In the genomic region with DNA sequence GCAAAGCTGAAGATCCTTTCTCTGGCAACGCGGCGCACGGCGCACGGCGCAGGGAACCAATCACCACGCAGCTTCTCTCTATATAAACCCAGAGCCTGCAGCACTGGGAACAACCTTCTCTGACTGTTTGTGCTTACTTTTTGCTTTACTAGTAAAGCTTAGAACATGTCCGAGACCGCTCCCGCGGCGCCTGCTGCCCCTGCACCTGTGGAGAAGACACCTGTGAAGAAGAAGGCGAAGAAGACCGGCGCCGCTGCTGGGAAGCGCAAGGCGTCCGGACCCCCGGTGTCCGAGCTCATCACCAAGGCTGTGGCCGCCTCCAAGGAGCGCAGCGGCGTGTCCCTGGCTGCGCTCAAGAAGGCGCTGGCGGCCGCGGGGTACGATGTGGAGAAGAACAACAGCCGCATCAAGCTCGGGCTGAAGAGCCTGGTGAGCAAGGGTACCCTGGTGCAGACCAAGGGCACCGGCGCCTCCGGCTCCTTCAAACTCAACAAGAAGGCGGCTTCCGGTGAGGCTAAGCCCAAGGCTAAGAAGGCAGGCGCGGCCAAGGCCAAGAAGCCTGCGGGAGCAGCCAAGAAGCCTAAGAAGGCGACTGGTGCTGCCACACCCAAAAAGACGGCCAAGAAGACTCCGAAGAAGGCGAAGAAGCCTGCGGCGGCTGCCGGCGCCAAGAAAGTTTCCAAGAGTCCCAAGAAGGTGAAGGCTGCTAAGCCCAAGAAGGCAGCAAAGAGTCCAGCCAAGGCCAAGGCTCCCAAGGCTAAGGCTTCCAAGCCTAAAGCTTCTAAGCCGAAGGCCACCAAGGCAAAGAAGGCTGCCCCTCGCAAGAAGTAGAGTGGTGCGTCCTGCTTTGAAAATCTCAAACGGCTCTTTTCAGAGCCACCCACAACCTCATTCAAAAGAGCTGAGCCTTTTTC, we compare ENCODE assay signal across 8 mouse cellular contexts. TPM values are rescaled to one million over a fixed set of nuclear protein-coding genes. Genes with fewer than 3 reads are reported as not detected.
A peak's percentile ranks its signal among the peaks of the same experiment; 100 is the strongest.
DNase-seq lines count a peak whose midpoint lies in the region; ATAC-seq lines count a peak whose summit lies in the region.

No protein-coding gene starts in this region.

- H3K9ac ChIP-seq in limb, embryonic 15.5 days, result peak overlapping the region; percentile 64
- H3K9ac ChIP-seq in midbrain, embryonic 16.5 days (ENCODE audit: low read depth, low read length), result peak overlapping the region; percentile 63

- ATAC-seq in limb, embryonic 15.5 days (ENCODE audit: insufficient number of reproducible peaks, low FRiP score, low TSS enrichment, low read depth), result peak; percentile 88
- peak; percentile 66 for ATAC-seq in midbrain, embryonic 16.5 days

- H3K9me3 ChIP-seq in limb, embryonic 15.5 days, result no peaks in the 10 kb centered on the region
- no peaks in the 10 kb centered on the region for H3K9me3 ChIP-seq in midbrain, embryonic 16.5 days (replicated peaks; ENCODE audit: control insufficient read depth, low read length, poor library complexity, severe bottlenecking)

- under 1% methylated on average over 54 of the region's 54 CpGs for WGBS in limb, embryonic 15.5 days
- WGBS in midbrain, embryonic 16.5 days, result under 1% methylated on average over 50 of the region's 54 CpGs

- no peaks in the 10 kb centered on the region for H3K36me3 ChIP-seq in limb, embryonic 15.5 days
- no peaks in the 10 kb centered on the region for H3K36me3 ChIP-seq in midbrain, embryonic 16.5 days (ENCODE audit: control insufficient read depth, insufficient read depth, low read length)

- peak overlapping the region; percentile 97 for H3K27ac ChIP-seq in limb, embryonic 15.5 days
- H3K27ac ChIP-seq in midbrain, embryonic 16.5 days (ENCODE audit: low read length), result peak overlapping the region; percentile 78

- peak overlapping the region; percentile 92 for H3K4me2 ChIP-seq in limb, embryonic 15.5 days
- peak overlapping the region; percentile 96 for H3K4me2 ChIP-seq in midbrain, embryonic 16.5 days (ENCODE audit: low read length)

- H3K4me3 ChIP-seq in limb, embryonic 15.5 days, result peak overlapping the region; percentile 56
- H3K4me3 ChIP-seq in midbrain, embryonic 16.5 days (ENCODE audit: low read depth, low read length), result peak overlapping the region; percentile 46

- DNase-seq in layer of hippocampus, adult 11-12 months (ENCODE audit: low spot score), result peak; percentile 81
- DNase-seq in layer of hippocampus, adult 9-10 months (ENCODE audit: low spot score), result no peak
- DNase-seq in embryo, embryonic 11 days, result peak; percentile 93
- peak; percentile 98 for DNase-seq in heart, adult 11 months
- DNase-seq in kidney, adult 18-20 months, result peak; percentile 58
- peak; percentile 93 to 96 for DNase-seq in spleen, postnatal 10 days (ENCODE audit: low spot score in 2 of 2)

- H3K4me1 ChIP-seq in limb, embryonic 15.5 days, result peaks cover 20% of the 10 kb centered on the region
- peaks cover 23% of the 10 kb centered on the region for H3K4me1 ChIP-seq in midbrain, embryonic 16.5 days (ENCODE audit: control insufficient read depth, insufficient read depth, low read length)

- H3K27me3 ChIP-seq in limb, embryonic 15.5 days, result no peaks in the 10 kb centered on the region
- no peaks in the 10 kb centered on the region for H3K27me3 ChIP-seq in midbrain, embryonic 16.5 days (ENCODE audit: control insufficient read depth, insufficient read depth, low read depth, low read length)

RNA-seq across cellular contexts. Expression of a gene that starts 2.1 kb away (rescaled TPM):
- polyA plus RNA-seq in limb, embryonic 15.5 days (2015; fragmentation: Nextera tagmentation; extraction: Ambion mirVana), result 0.32 and 0.51 TPM in 2 replicates
- polyA plus RNA-seq in midbrain, embryonic 16.5 days (2015; fragmentation: Nextera tagmentation; extraction: Ambion mirVana), result 0.07 TPM in 1 of 2 replicates, not detected in the other

RNA-seq across cellular contexts. Expression of a gene that starts 3.7 kb away (rescaled TPM):
- polyA plus RNA-seq in limb, embryonic 15.5 days (2015; fragmentation: Nextera tagmentation; extraction: Ambion mirVana), result 0.65 and 0.95 TPM in 2 replicates
- not detected in 2 replicates for polyA plus RNA-seq in midbrain, embryonic 16.5 days (2015; fragmentation: Nextera tagmentation; extraction: Ambion mirVana)

RNA-seq across cellular contexts. Expression of a gene that starts 7.0 kb away (rescaled TPM):
- 2.1 and 4.8 TPM in 2 replicates for polyA plus RNA-seq in limb, embryonic 15.5 days (2015; fragmentation: Nextera tagmentation; extraction: Ambion mirVana)
- polyA plus RNA-seq in midbrain, embryonic 16.5 days (2015; fragmentation: Nextera tagmentation; extraction: Ambion mirVana), result 1.0 and 1.4 TPM in 2 replicates

RNA-seq across cellular contexts. Expression of a gene that starts 11.3 kb away (rescaled TPM):
- polyA plus RNA-seq in limb, embryonic 15.5 days (2015; fragmentation: Nextera tagmentation; extraction: Ambion mirVana), result 1.1 TPM in 1 of 2 replicates, not detected in the other
- polyA plus RNA-seq in midbrain, embryonic 16.5 days (2015; fragmentation: Nextera tagmentation; extraction: Ambion mirVana), result not detected in 2 replicates

RNA-seq across cellular contexts. Expression of a gene that starts 12.0 kb away (rescaled TPM):
- polyA plus RNA-seq in limb, embryonic 15.5 days (2015; fragmentation: Nextera tagmentation; extraction: Ambion mirVana), result 0.77 and 0.83 TPM in 2 replicates
- 0.27 TPM in 1 of 2 replicates, not detected in the other for polyA plus RNA-seq in midbrain, embryonic 16.5 days (2015; fragmentation: Nextera tagmentation; extraction: Ambion mirVana)
